Mouse (Mus musculus) spleen, postnatal 36 days (tissue): ENCODE results near the gene B230217C12Rik.

Experiments used
- DNase-seq, 2 experiments: peaks; one replicate each; pipeline ENCODE4 v3.0.0; 2022; ENCODE audit warnings: low spot score in 2 of 2, mixed read lengths in 1 of 2

The B230217C12Rik gene

GRCm38 (mm10) chr11:97840539-97840954 is at the start of gene B230217C12Rik:
TSS of gene B230217C12Rik (plus strand) at chr11:97840780.
- no peak for DNase-seq

GRCm38 (mm10) chr11:97793165-97793564 is 47.4 kb upstream of the B230217C12Rik start:
- DNase-seq: peak; percentile 35 to 65

- peak; percentile 68 to 77 for DNase-seq
These were observed 43.7 kb upstream of the B230217C12Rik start for GRCm38 (mm10) chr11:97796910-97797309.

GRCm38 (mm10) chr11:97797369-97798082 is 43.1 kb upstream of the B230217C12Rik start:
- DNase-seq: no peak

- DNase-seq: no peak
These were observed 42.5 kb upstream of the B230217C12Rik start for GRCm38 (mm10) chr11:97798083-97798435.

GRCm38 (mm10) chr11:97798782-97799145 is 41.8 kb upstream of the B230217C12Rik start, which contains the start of gene Lasp1:
TSS of gene Lasp1 (plus strand) at chr11:97799000.
- DNase-seq: peak; percentile 83 to 86

- peak; percentile 86 to 87 for DNase-seq
These were observed 41.2 kb upstream of the B230217C12Rik start for GRCm38 (mm10) chr11:97799146-97799993.

- DNase-seq: peak; percentile 75 to 80
These were observed 40.4 kb upstream of the B230217C12Rik start for GRCm38 (mm10) chr11:97799994-97800690.

- DNase-seq: no peak
These were observed 39.7 kb upstream of the B230217C12Rik start for GRCm38 (mm10) chr11:97800691-97801408.

GRCm38 (mm10) chr11:97801409-97802193 is 39.0 kb upstream of the B230217C12Rik start:
- no peak for DNase-seq

- DNase-seq: no peak
These were observed 38.4 kb upstream of the B230217C12Rik start for GRCm38 (mm10) chr11:97802194-97802470.

GRCm38 (mm10) chr11:97802495-97802894 is 38.1 kb upstream of the B230217C12Rik start:
- DNase-seq: no peak

- no peak for DNase-seq
These were observed 36.7 kb upstream of the B230217C12Rik start for GRCm38 (mm10) chr11:97803847-97804246.

GRCm38 (mm10) chr11:97804841-97805661 is 35.5 kb upstream of the B230217C12Rik start:
- no peak for DNase-seq

GRCm38 (mm10) chr11:97805662-97806612 is 34.6 kb upstream of the B230217C12Rik start:
- no peak for DNase-seq

- DNase-seq: no peak
These were observed 34.0 kb upstream of the B230217C12Rik start for GRCm38 (mm10) chr11:97806613-97806964.

GRCm38 (mm10) chr11:97807626-97808025 is 33.0 kb upstream of the B230217C12Rik start:
- no peak for DNase-seq

GRCm38 (mm10) chr11:97808093-97808492 is 32.5 kb upstream of the B230217C12Rik start:
- DNase-seq: no peak

- DNase-seq: no peak
These were observed 31.9 kb upstream of the B230217C12Rik start for GRCm38 (mm10) chr11:97808621-97809234.
